Mouse (Mus musculus) heart, adult 8-10 months (tissue): ENCODE data around the gene Luc7l. TPM values are rescaled to one million over a fixed set of nuclear protein-coding genes. Genes with fewer than 3 reads are reported as not detected.
"Not testable (repeated sequence)": the region's sequence is repeated elsewhere in the genome, so short reads cannot be mapped to it uniquely, and the experiment has no call there.

ENCODE experiments used
- DNase-seq: peaks from one replicate; pipeline ENCODE4 v3.0.0; 2022; ENCODE audit warnings: low spot score
- total RNA-seq, 4 experiments: library from RNA; stranded (reverse); gene quantifications; 2 replicates each; pipeline ENCODE4 v1.2.4; 2022

Gene Luc7l
- total RNA-seq, 4 experiments from 2014 or later = 10.0 to 16.5 (median 13.8) TPM

GRCm38 (mm10) chr17:26251886-26252538 is 684 bp upstream of the Luc7l start:
- no peak for DNase-seq

GRCm38 (mm10) chr17:26253399-26253798 is 703 bp downstream of the Luc7l start:
- no peak for DNase-seq

GRCm38 (mm10) chr17:26255313-26255712 is 2.6 kb downstream of the Luc7l start:
- no peak for DNase-seq

- no peak for DNase-seq
Observed at GRCm38 (mm10) chr17:26261826-26262225, 9.1 kb downstream of the Luc7l start.

GRCm38 (mm10) chr17:26262384-26262783 is 9.7 kb downstream of the Luc7l start:
- DNase-seq = no peak

GRCm38 (mm10) chr17:26268851-26269250 is 16.2 kb downstream of the Luc7l start:
- no peak for DNase-seq

- DNase-seq = not testable (repeated sequence)
Observed at GRCm38 (mm10) chr17:26269577-26269976, 16.9 kb downstream of the Luc7l start.

- DNase-seq = no peak
Observed at GRCm38 (mm10) chr17:26272586-26272985, 19.9 kb downstream of the Luc7l start.

GRCm38 (mm10) chr17:26275933-26276332 is 23.2 kb downstream of the Luc7l start:
- DNase-seq = no peak

- DNase-seq = peak; percentile 34
Observed at GRCm38 (mm10) chr17:26276711-26277110, 24.0 kb downstream of the Luc7l start.

- no peak for DNase-seq
Observed at GRCm38 (mm10) chr17:26286199-26286955, 33.7 kb downstream of the Luc7l start.

- no peak for DNase-seq
Observed at GRCm38 (mm10) chr17:26289475-26289874, 36.8 kb downstream of the Luc7l start.

GRCm38 (mm10) chr17:26298318-26298717 is 45.6 kb downstream of the Luc7l start:
- DNase-seq = not testable (repeated sequence)

GRCm38 (mm10) chr17:26314291-26314690 is 61.6 kb downstream of the Luc7l start:
- DNase-seq = peak; percentile 84

- peak; percentile 8 for DNase-seq
Observed at GRCm38 (mm10) chr17:26315474-26315873, 62.8 kb downstream of the Luc7l start.

GRCm38 (mm10) chr17:26318441-26318840 is 65.7 kb downstream of the Luc7l start:
- no peak for DNase-seq

Other genes with a start within 250 kb of the Luc7l start
- 10 to 100 TPM; 30.0 to 33.6 (median 32.2) TPM for gene Rab11fip3, start 183.3 kb upstream of the Luc7l start, total RNA-seq
- 10 to 100 TPM; 10.2 to 11.2 (median 11.0) TPM for gene Decr2, start 162.6 kb upstream of the Luc7l start, total RNA-seq
- 1 to 10 TPM; 5.0 to 7.6 (median 5.9) TPM for gene Nme4, start 157.3 kb upstream of the Luc7l start, total RNA-seq
- gene Tmem8, start 139.6 kb upstream of the Luc7l start, total RNA-seq = 1 to 10 TPM; 6.0 to 7.0 (median 6.2) TPM
- 100 to 1,000 TPM; 160 to 201 (median 177) TPM for gene Mrpl28, start 129.4 kb upstream of the Luc7l start, total RNA-seq
- 10 to 100 TPM; 16.1 to 21.6 (median 17.3) TPM for gene Axin1, start 114.2 kb upstream of the Luc7l start, total RNA-seq
- not detected for gene Pdia2, start 53.8 kb upstream of the Luc7l start, total RNA-seq
- gene Rgs11, start 49.9 kb upstream of the Luc7l start, total RNA-seq = 1 to 10 TPM in 2 of 4 experiments, under 1 TPM in 1, not detected in 1; 0.16 to 1.4 (median 1.0) TPM
- under 1 TPM; 0.26 to 0.94 (median 0.76) TPM for gene Arhgdig, start 45.1 kb upstream of the Luc7l start, total RNA-seq
- gene Fam234a, start 8.7 kb upstream of the Luc7l start, total RNA-seq = 100 to 1,000 TPM; 118 to 143 (median 133) TPM
- 1 to 10 TPM; 3.6 to 5.1 (median 4.4) TPM for gene Neurl1b, start 161.9 kb downstream of the Luc7l start, total RNA-seq